Mouse (Mus musculus): ENCODE data around the gene Gm3633.
"Not testable (repeated sequence)": the region's sequence is repeated elsewhere in the genome, so short reads cannot be mapped to it uniquely, and the experiment has no call there.

Gene Gm3633

GRCm38 (mm10) chr14:42641817-42642216 is at the start of gene Gm3633:
Gm3633 (minus strand) TSS chr14:42641917.
- DNase-seq (ENCODE audit: low read depth, low spot score), result not testable (repeated sequence)

DNA sequence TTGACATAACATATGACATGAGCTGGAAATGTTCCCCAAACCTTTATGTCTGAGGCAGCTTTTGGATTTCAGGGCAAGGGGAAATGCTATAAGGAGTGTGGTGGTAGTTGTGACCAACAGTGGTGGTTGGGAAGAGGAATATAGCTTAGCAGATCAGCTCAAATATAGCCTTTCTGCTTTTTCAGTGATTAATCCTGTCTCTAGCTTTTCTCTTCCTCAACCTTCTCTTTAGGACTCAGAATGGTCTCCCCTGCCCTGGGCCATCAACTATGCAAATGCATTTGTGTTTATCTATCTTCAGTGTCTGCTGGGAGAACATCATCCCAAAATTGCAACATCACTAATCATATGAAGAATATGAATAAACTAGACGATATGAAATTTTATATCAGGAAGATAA is 13.9 kb upstream of the Gm3633 start, which contains the start of gene Gm10378:
Gm10378 (plus strand) TSS at position 301 of the 400 bp plus-strand sequence.
- DNase-seq (ENCODE audit: low read depth, low spot score), result not testable (repeated sequence)

- DNase-seq (ENCODE audit: low read depth, low spot score), result not testable (repeated sequence)
Observed at GRCm38 (mm10) chr14:42599782-42600181, 41.9 kb downstream of the Gm3633 start, which contains the start of gene Gm17124. Gm17124 (minus strand) TSS chr14:42599882.
